Mouse (Mus musculus): ENCODE measurements around the gene Arpc5.

The Arpc5 gene

DNA sequence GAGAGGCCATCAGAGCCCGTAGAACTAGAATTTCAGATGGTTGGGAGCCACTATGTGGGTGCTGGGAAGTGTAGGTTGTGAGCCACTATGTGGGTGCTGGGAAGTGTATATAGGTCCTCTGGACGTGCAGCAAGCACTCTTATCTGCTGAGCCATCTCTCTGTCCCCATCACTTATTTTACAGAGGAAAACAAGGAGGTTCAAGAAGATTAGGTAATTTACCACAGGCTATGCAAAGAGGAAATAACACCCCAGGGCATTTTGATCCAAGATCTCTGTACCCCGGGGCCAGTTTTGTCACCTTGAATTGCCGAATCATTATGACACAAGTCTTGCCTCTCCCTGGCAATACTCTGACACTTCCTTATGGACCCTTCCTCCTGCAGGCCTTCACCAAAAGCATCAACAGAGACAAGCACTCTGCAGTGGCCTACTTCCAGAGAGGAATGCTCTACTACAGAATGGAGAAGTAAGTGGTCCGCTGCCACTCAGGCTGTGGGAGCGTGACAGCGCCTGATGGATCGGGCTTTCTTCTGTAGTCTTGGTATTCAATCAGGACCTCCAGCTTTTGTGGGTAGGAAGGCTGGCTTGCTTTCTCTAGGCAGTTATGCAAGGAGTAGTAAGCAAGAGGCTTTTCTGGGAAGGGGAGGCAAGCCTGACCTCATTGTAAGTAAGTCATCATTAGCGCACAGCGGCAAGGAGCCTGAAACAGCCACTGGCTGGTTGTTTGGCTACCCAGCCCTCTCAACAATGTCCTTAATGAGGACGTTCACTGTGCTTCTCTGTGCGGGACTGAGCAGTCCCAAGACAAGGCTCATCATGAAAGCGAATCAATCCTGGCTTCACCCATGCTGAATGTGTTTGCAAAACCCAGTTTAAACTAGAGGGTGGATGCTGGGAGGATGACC lies 44.4 kb downstream of the Arpc5 start:
- DNase-seq (ENCODE audit: low spot score in 2 of 2): no peak

DNA sequence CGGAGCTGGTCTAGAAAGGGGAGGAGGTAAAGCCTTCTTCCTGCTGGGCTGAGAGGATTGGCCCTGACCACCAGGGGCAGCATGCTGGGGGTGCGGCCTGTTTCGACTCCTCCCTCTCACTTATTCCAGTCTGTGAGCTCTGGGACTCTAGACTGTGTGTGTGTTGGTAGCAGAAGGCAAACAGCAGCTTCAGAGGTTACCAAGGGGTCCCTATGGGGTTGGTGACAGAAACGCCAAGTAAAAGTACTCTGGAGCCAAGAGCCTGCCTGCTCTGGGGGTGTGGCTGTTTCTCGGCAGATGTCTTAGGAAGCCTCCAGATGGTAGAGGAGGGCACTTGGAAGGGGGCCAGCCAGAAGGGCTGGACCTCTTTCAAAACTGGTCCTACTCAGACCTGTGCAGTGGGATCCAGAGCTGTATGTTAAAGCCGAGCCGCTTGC lies 48.9 kb downstream of the Arpc5 start:
- no peak for DNase-seq (ENCODE audit: low spot score in 2 of 2)

DNA sequence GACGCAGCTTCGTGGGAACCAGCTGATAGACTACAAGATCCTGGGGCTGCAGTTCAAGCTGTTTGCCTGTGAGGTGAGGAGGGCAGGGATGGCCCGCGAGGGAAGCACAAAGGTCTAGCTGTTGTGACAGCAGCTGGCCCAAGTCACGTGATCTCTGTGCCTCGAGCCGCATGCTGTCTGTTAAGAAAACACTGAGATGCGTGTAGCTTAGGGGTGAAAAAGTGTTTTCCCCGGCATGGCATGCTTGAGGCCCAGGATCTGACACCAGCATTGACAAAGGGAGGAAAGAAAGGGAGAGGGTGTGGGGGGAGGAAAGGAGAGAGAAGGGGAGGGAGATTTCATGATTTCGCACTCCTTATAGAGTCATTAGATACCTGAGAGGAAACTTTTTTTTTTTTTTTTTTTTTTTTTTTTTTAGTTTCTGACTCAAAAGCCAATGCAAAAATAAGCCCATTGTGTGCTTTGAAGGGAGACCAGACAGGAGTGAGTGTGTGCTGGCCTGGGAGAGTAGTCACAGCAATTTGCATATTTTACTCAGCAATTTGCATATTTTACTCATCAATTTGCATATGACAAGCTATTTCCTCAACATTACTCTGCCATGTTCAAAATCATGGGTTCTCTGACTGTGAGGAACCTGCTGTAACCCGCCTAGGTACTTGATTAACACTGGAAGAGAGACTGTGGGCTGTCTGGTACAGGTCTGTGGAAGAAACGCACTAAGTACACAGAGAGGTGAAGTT lies 50.9 kb downstream of the Arpc5 start:
- no peak for DNase-seq (ENCODE audit: low spot score in 2 of 2)

DNA sequence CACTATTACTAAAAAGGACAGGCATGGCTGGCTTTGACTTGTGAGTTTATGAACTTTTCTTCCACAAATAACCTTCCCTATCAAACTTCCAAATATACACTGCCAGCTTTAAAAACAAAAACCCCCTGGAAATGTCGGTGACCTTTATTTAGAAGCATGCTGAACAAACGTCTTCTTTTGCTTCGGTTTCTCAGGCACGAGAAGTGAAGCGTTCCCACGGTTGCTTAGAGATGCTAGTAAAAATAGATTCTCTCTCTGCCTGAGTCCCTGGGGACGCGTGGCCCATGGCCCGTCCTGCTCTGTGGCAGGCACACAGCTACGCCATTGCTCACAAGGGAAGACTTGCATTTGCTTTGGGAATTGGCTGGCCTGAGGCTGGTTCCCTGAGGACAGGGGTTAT lies 51.5 kb downstream of the Arpc5 start:
- peak; percentile 44 to 47 for DNase-seq (ENCODE audit: low spot score in 2 of 2)

DNA sequence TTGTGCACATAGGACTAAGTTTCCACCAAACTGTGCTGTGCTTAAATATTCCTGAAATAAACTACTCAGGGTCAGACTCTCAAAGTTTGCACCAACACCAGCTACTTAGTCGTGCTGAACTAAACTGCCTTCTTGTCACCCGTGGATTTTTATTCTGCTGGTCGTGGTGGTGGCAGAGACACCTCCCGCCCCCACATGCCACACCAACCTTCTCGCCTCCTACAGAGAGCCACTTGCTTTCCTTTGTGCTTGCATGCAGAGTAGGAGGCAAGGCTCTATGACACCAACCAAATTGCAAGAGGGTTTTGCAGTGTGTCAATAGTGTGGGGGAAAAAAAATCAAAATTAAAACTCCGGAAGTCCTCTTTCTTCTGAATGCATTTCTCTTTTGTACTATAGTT lies 53.2 kb downstream of the Arpc5 start:
- DNase-seq (ENCODE audit: low spot score in 2 of 2): no peak

DNA sequence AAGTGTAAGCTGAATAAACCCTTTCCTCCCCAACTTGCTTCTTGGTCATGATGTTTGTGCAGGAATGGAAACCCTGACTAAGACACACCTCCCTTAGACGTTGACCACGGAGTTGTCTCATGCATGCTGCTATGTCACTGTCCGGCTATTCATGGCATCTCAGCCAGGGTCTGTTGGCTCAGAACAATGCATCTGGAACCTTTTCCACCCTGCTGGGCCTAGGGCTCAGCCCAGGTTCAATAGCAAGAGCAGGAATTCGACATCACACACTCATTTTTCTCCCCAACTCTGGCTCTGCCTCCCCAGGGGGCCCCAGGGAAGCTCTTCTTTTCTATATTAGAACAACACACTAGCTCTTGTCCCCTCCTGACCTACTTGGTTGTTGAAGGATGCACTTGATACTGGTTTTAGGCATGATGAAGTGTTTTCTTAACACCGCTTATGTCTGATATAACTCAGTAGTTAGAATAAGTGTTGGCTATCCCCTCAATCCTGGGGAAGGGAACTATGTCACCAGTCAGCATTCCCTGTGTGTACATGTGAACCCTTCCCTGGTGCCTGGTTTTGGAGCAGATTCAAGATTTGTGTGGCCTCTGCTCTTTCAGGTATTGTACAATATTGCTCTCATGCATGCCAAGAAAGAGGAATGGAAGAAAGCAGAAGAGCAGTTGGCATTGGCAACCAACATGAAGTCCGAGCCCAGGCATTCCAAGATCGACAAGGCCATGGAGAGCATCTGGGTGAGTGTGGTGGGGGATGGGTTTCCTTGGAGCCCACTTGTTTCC lies 54.8 kb downstream of the Arpc5 start:
- no peak for DNase-seq (ENCODE audit: low spot score in 2 of 2)

DNA sequence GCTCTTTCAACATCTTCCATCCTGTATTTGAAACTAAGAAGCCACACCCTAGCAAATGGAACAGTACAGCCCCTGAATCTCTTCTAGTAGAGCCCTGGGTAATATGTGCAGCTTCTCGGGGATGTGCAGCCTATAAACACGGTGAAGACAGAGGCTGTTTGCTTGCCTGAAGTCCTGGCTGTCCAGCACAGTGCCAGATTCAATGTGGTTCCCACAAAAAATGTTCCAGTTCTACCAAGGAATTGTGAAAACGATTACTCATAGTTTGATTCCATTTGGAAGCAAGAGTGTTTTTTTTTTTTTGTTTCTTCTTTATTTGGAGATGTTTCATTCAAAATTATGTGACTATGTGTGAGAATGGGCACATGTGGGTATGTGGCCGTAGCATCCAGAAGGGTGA lies 55.4 kb downstream of the Arpc5 start:
- no peak for DNase-seq (ENCODE audit: low spot score in 2 of 2)

DNA sequence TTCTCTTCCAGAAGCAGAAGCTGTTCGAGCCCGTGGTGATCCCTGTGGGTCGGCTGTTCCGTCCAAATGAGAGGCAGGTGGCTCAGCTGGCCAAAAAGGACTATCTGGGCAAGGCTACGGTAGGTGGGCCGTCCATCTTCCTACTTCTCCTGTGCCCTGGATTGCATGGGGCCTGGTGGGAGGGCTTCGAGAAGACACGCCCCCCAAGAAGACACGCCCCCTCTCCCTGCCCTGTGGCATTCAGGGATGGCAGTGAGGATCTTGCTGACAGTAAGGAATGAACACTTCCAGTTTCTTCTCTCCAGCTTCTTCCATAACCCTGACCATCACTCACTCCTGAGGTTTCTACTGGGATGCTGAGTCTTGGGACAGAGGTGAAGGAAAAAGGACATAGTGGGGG lies 57.9 kb downstream of the Arpc5 start:
- DNase-seq (ENCODE audit: low spot score in 2 of 2): no peak
